Mouse (Mus musculus): ENCODE data around the gene Svep1.

DNA sequence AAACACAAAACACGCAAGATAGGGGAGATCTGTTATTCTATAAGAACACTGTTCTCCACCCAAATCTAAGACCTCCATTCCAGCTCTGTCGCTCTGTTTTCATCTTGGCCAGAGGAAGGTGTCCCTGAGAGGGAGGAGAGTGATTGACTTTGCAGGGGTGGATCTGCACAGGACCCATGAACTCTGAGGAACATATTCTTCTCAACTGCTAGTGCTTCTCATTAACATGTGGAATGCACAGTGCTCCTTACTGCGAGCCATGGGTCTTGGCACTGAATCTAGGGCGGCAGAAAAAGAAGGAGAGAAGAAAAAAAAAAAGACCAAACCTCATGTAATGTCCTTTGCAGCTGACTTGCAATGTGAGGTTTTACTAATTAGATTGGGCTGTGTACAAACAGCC is 9.4 kb downstream of the Svep1 start:
- TF ChIP-seq CTCF (IDR thresholded peaks at IDR 0.05; ENCODE audit: extremely low read depth, insufficient read length, insufficient replicate concordance, low read depth, low read length) (no peak), POLR2A (IDR thresholded peaks at IDR 0.05; ENCODE audit: low read depth, low read length) (no peak)
